Comparison of ENCODE assay signal across 8 mouse cellular contexts in genomic region chr8:90000899-90001640, GRCm38 (mm10).
DNase-seq lines count a peak whose midpoint lies in the region; ATAC-seq and TF ChIP-seq lines count a peak whose summit lies in the region.

No protein-coding gene starts in this region.

- in situ Hi-C loops in Patski (cut with MboI; ENCODE audit: low pct_unique_long_range_greater_than_20kb): loop anchor here (5.0 to 25.0 kb wide), 3 partner anchors 651 to 1011 kb away; no protein-coding TSS in a partner anchor

- TF ChIP-seq CTCF in Patski (IDR thresholded peaks at IDR 0.05): peak; percentile 96
- peak; percentile 91 for TF ChIP-seq CTCF in gastrocnemius, adult 2 months (IDR thresholded peaks at IDR 0.05)
- TF ChIP-seq CTCF in lung, embryonic 14.5 days (IDR thresholded peaks at IDR 0.05; ENCODE audit: low read depth): peak; percentile 96

- no peak overlapping the region for H3K4me2 ChIP-seq in lung, embryonic 14.5 days

- peaks cover 16% of the 10 kb centered on the region for H3K27me3 ChIP-seq in Patski
- no peaks in the 10 kb centered on the region for H3K27me3 ChIP-seq in lung, embryonic 14.5 days (ENCODE audit: insufficient read depth, low read length)

- no peaks in the 10 kb centered on the region for H3K9me3 ChIP-seq in lung, embryonic 14.5 days (ENCODE audit: low read depth, low read length)

- peak; percentile 83 for ATAC-seq in Patski
- ATAC-seq in lung, embryonic 14.5 days (ENCODE audit: insufficient read depth): peak; percentile 28; the same call in 1 of the 2 replicates

- peak; percentile 4 for DNase-seq in 3134 (ENCODE audit: extremely low read depth, insufficient read length, low spot score)
- DNase-seq in Patski (ENCODE audit: low read depth, low spot score): no peak
- peak; percentile 75 for DNase-seq in cerebellum, adult 9-10 months
- peak; percentile 76 for DNase-seq in gastrocnemius, adult 2 months
- DNase-seq in kidney, postnatal 4 days: peak; percentile 91 to 92
- peak; percentile 95 for DNase-seq in lung, embryonic 14.5 days
- DNase-seq in retina, embryonic 14.5 days (ENCODE audit: low spot score): peak; percentile 97
- peak; percentile 58 for DNase-seq in urinary bladder, adult 2 months (ENCODE audit: low spot score)

- intact Hi-C loops in gastrocnemius, adult 2 months (cut with DNase I): loop anchor here (1.0 to 2.0 kb wide), 3 partner anchors 656 to 792 kb away; no protein-coding TSS in a partner anchor

- CTCF ChIA-PET in Patski (lab: Charles Lee): interaction anchor here (0.7 to 3.2 kb wide), 8 partner anchors 9 to 793 kb away, joined by 3 to 25 read pairs (median 4); no protein-coding TSS in a partner anchor

- H3K27ac ChIP-seq in gastrocnemius, adult 2 months: no peak overlapping the region
- H3K27ac ChIP-seq in lung, embryonic 14.5 days (ENCODE audit: low read depth): no peak overlapping the region

- 39% methylated on average over 15 of the region's 15 CpGs for WGBS in lung, embryonic 14.5 days

- no peaks in the 10 kb centered on the region for H3K36me3 ChIP-seq in lung, embryonic 14.5 days (ENCODE audit: insufficient read depth)

- no peak overlapping the region for H3K9ac ChIP-seq in lung, embryonic 14.5 days

- no peak overlapping the region for H3K4me3 ChIP-seq in gastrocnemius, adult 2 months
- no peak overlapping the region for H3K4me3 ChIP-seq in lung, embryonic 14.5 days (ENCODE audit: low read depth, low read length)

- H3K4me1 ChIP-seq in lung, embryonic 14.5 days (ENCODE audit: insufficient read depth): no peaks in the 10 kb centered on the region

- POLR2A ChIA-PET in Patski (lab: Charles Lee): no interaction called here
